Mouse (Mus musculus): ENCODE measurements around the gene BC107364. TPM values are rescaled to one million over a fixed set of nuclear protein-coding genes. Genes with fewer than 3 reads are reported as not detected.
A peak's percentile ranks its signal among the peaks of the same experiment; 100 is the strongest.
"Not testable (repeated sequence)": the region's sequence is repeated elsewhere in the genome, so short reads cannot be mapped to it uniquely, and the experiment has no call there.

Gene BC107364
- polyA plus RNA-seq, 1 experiment: 5.5 TPM

DNA sequence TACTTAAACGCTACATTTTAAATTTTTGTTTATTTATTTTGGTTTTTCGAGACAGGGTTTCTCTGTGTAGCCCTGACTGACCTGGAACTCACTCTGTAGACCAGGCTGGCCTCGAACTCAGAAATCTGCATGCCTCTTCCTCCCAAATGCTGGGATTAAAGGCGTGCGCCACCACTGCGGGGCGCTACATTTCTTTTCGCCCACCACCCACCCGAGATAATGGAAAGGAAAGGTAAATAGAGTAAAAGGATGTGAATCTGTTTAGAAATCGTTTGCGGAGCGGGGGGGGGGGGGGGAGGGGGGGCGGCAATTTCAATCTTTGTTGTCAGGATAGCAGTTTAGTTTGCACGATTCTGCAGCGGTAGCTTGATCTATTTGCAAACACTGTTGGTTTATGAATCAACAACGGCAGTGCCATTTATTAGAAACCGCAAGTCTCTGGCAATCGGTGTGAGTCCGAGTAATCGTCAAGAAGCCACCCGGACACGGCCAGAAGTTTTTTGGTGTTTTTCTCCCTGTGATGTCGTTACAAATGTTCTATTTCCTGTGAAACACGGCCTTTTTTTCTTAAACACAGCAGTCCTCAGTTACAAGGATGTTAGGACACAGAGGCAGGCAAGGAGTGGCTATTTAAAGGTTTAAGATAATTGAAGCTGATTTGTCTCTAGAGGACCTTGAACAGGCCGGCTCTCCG is 35.6 kb upstream of the BC107364 start:
- no peaks in the 10 kb centered on the region for H3K27me3 ChIP-seq (ENCODE audit: control insufficient read depth, insufficient read depth, low read length)
- no peaks in the 10 kb centered on the region; the same call in none of the 2 replicates for H3K4me1 ChIP-seq (ENCODE audit: control insufficient read depth, insufficient read depth, low read length)
- peak overlapping the region; percentile 86 for H3K27ac ChIP-seq (ENCODE audit: control insufficient read depth, insufficient read depth, low read depth, low read length)
- TF ChIP-seq POLR2A (IDR thresholded peaks at IDR 0.05; ENCODE audit: control insufficient read depth, low read depth, low read length): no peak
- no peak for TF ChIP-seq CTCF (IDR thresholded peaks at IDR 0.05; ENCODE audit: control insufficient read depth, insufficient read depth, insufficient replicate concordance, low read depth, low read length)
- peak overlapping the region; percentile 56 for H3K4me3 ChIP-seq (ENCODE audit: control insufficient read depth, low read depth, low read length)
- no peaks in the 10 kb centered on the region for H3K36me3 ChIP-seq (ENCODE audit: control insufficient read depth, insufficient read depth, low read length)

DNA sequence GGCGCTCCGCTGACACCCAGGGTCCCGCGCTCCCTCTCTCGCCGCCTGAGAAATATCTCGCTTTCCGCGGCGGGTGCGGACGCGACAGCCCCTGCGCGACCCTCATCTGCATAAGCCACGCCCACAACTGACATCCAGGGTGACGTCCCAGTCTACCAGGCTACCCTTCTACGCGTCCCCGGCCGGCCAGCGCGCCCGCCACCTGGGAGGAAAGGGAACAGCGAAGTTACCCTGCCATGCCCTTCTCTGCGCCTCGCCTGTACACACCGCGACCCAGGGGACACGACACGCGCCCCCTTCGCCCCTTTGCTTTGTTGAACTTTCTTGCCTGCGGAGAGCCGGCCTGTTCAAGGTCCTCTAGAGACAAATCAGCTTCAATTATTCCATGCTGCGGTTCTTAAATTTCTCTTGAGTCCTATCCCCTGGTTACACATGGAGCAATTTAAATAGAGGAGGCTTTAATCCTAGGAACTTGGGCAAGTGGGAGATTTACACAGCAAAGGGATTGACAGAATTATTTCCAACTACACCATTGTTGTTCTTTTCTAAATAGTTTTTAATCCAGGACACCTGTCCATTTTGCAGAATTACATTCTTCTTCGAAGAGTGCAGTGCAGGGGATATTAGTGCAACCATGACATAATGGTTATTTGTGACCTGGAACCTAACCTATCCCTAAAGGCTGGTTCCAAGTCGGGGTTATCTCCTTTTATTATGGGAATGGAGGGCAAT is 34.9 kb upstream of the BC107364 start:
- H3K27me3 ChIP-seq (ENCODE audit: control insufficient read depth, insufficient read depth, low read length); H3K36me3 ChIP-seq (ENCODE audit: control insufficient read depth, insufficient read depth, low read length); H3K4me1 ChIP-seq (ENCODE audit: control insufficient read depth, insufficient read depth, low read length): not testable (repeated sequence)
- Histone ChIP-seq H3K27ac (ENCODE audit: control insufficient read depth, insufficient read depth, low read depth, low read length) (peak overlapping the region; percentile 53; the same call in 1 of the 2 replicates), H3K4me3 (ENCODE audit: control insufficient read depth, low read depth, low read length) (peak overlapping the region; percentile 32)

DNA sequence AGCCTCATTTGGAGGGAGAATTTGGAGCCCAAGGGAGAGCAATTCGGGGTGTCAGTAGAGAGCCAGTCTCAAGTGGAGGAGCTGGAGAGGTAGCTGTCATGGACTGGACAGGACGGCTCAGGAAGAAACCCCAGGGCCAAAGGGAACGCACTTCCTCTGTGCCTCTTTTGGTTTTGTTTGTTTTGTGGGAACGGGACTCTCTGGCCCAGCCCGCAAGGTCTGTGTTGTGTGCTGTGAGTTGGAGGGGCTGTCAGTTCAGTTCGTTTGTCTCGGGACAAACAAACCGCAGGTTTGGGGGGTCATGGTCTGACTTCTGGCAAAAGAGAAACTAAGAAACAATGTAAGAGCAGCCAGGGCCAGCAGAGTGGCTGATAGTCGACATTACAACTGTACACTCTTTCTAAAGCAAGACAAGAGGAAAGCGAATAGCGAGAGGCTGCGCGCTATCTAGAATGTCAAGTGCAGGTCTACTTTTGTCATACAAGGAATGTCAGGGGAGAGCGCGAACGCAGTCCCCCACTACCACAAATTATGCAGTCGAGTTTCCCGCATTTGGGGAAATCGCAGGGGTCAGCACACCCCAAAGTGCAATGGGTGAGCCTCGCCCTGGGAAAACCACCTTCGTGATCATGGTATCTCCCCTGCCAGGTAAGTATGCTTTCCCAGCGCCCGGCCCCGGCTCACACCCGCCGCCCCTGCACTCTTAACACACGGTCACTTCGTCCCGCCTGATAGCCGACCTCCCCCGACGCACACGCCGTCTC is 34.1 kb upstream of the BC107364 start:
- not testable (repeated sequence) for H3K4me3 ChIP-seq (ENCODE audit: control insufficient read depth, low read depth, low read length); H3K27me3 ChIP-seq (ENCODE audit: control insufficient read depth, insufficient read depth, low read length); H3K27ac ChIP-seq (ENCODE audit: control insufficient read depth, insufficient read depth, low read depth, low read length); H3K4me1 ChIP-seq (ENCODE audit: control insufficient read depth, insufficient read depth, low read length); H3K36me3 ChIP-seq (ENCODE audit: control insufficient read depth, insufficient read depth, low read length)

DNA sequence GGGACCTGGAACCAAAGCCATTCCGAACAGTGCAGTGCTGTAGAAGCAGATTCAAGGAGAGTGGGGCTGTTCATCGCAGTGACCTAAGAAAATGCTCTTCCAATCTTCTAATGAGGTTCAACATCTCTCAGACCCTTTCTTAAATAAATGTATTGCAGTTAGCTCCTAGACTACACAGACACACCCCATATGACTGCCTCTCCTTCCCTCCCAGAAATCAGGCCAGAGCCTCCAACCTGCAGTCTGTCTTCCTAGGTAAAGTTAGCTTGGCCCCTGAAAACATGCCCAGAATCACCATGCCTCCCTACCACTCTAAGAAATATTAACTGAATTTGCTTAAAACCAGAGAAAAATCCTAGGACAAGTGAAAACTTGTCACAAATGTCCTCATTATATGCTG is 33.3 kb upstream of the BC107364 start:
- Histone ChIP-seq H3K27me3 (ENCODE audit: control insufficient read depth, insufficient read depth, low read length) (no peaks in the 10 kb centered on the region), H3K27ac (ENCODE audit: control insufficient read depth, insufficient read depth, low read depth, low read length) (no peak overlapping the region), H3K4me3 (ENCODE audit: control insufficient read depth, low read depth, low read length) (no peak overlapping the region), H3K4me1 (ENCODE audit: control insufficient read depth, insufficient read depth, low read length) (no peaks in the 10 kb centered on the region; the same call in none of the 2 replicates), H3K36me3 (ENCODE audit: control insufficient read depth, insufficient read depth, low read length) (no peaks in the 10 kb centered on the region)
- TF ChIP-seq POLR2A (IDR thresholded peaks at IDR 0.05; ENCODE audit: control insufficient read depth, low read depth, low read length) (no peak), CTCF (IDR thresholded peaks at IDR 0.05; ENCODE audit: control insufficient read depth, insufficient read depth, insufficient replicate concordance, low read depth, low read length) (no peak)

DNA sequence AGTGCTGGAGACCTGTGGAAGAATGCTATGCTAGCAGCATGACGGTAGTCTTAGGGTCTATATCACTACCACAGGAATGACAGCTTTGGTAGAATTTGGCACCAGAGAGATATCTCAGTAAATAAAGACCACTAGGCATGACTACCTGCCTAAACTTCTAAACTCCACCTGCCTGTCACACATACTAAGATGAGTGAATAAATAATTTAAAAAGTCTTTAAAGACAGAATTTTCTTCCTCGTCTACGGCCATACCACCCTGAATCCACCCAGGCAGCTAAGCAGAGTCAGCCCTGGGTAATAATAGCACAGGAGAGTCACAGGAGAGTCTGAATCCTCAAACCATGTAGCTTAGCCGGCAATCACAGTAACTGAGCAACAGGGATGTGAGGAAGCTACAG is 32.8 kb upstream of the BC107364 start:
- H3K27me3 ChIP-seq (ENCODE audit: control insufficient read depth, insufficient read depth, low read length): no peaks in the 10 kb centered on the region
- no peak overlapping the region for H3K27ac ChIP-seq (ENCODE audit: control insufficient read depth, insufficient read depth, low read depth, low read length)
- TF ChIP-seq CTCF (IDR thresholded peaks at IDR 0.05; ENCODE audit: control insufficient read depth, insufficient read depth, insufficient replicate concordance, low read depth, low read length): no peak
- TF ChIP-seq POLR2A (IDR thresholded peaks at IDR 0.05; ENCODE audit: control insufficient read depth, low read depth, low read length): no peak
- no peak overlapping the region for H3K4me3 ChIP-seq (ENCODE audit: control insufficient read depth, low read depth, low read length)
- no peaks in the 10 kb centered on the region for H3K36me3 ChIP-seq (ENCODE audit: control insufficient read depth, insufficient read depth, low read length)
- no peaks in the 10 kb centered on the region; the same call in none of the 2 replicates for H3K4me1 ChIP-seq (ENCODE audit: control insufficient read depth, insufficient read depth, low read length)

DNA sequence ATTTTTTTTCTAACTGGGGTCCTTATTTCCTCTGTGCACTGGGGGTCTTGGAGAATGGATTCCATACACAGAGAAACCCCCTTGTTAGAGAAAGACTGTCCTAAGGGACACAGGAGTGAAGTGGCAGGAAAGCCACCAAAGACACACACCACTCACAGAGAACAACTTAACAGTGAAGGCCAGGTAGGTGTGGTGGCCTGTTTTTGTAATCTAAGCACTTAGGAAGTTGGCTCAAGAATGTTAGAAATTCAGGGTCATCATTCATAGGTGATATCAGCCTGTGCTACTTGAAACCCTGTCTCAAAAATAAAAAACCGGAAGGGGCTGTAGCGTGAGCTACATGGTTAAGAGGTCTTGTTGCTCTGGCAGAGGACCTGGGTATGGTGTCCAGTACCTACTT is 31.8 kb upstream of the BC107364 start:
- H3K36me3 ChIP-seq (ENCODE audit: control insufficient read depth, insufficient read depth, low read length): no peaks in the 10 kb centered on the region
- no peak for TF ChIP-seq POLR2A (IDR thresholded peaks at IDR 0.05; ENCODE audit: control insufficient read depth, low read depth, low read length)
- H3K27me3 ChIP-seq (ENCODE audit: control insufficient read depth, insufficient read depth, low read length): no peaks in the 10 kb centered on the region
- H3K27ac ChIP-seq (ENCODE audit: control insufficient read depth, insufficient read depth, low read depth, low read length): no peak overlapping the region
- H3K4me3 ChIP-seq (ENCODE audit: control insufficient read depth, low read depth, low read length): no peak overlapping the region
- no peaks in the 10 kb centered on the region; the same call in none of the 2 replicates for H3K4me1 ChIP-seq (ENCODE audit: control insufficient read depth, insufficient read depth, low read length)

DNA sequence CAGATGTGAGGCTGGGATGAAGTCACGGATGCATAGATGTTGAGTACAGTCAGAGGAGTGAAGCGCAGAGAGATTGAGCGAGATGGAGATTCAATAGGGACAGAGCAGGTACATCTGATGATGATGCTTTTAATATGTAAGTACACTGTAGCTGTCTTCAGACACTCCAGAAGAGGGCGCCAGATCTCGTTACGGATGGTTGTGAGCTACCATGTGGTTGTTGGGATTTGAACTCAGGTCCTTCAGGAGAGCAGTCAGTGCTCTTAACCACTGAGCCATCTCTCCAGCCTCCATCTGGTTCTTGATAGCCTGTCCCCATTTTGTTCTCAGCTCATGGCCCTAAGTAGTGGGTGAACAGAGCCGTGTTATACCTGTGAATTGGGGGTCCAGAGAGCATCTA is 30.9 kb upstream of the BC107364 start:
- not testable (repeated sequence) for H3K4me1 ChIP-seq (ENCODE audit: control insufficient read depth, insufficient read depth, low read length); H3K36me3 ChIP-seq (ENCODE audit: control insufficient read depth, insufficient read depth, low read length); H3K27ac ChIP-seq (ENCODE audit: control insufficient read depth, insufficient read depth, low read depth, low read length); H3K4me3 ChIP-seq (ENCODE audit: control insufficient read depth, low read depth, low read length); H3K27me3 ChIP-seq (ENCODE audit: control insufficient read depth, insufficient read depth, low read length)
